Mouse (Mus musculus) heart, adult 2 months (tissue): ENCODE measurements around the gene S100a2. TPM values are rescaled to one million over a fixed set of nuclear protein-coding genes. Genes with fewer than 3 reads are reported as not detected.

Source experiments
- DNase-seq, 2 experiments: peaks; one replicate each; pipeline ENCODE4 v3.0.0; 2021
- H3K27ac ChIP-seq: fragments of 200-600 bp; 2 replicates; pipeline ENCODE4 v1.8.1; 2022
- H3K27me3 ChIP-seq: fragments of 200-500 bp; 2 replicates; pipeline ENCODE4 v1.6.1; 2012; ENCODE audit warnings: mild to moderate bottlenecking, low read length, inconsistent platforms, mixed read lengths; ENCODE audit not compliant: control insufficient read depth, insufficient read depth
- H3K36me3 ChIP-seq: fragments of 200-500 bp; 2 replicates; pipeline ENCODE4 v1.6.1; 2012; ENCODE audit warnings: low read length, inconsistent platforms; ENCODE audit not compliant: control insufficient read depth, insufficient read depth
- H3K4me1 ChIP-seq: fragments of 200-500 bp; 2 replicates; pipeline ENCODE4 v1.6.1; 2011; ENCODE audit warnings: low read length; ENCODE audit not compliant: control insufficient read depth, insufficient read depth
- H3K4me3 ChIP-seq: fragments of 200-600 bp; 2 replicates; pipeline ENCODE4 v1.8.1; 2022
- H3K79me2 ChIP-seq: fragments of 200-500 bp; replicated peaks from 2 replicates; pipeline ENCODE4 v1.6.1; 2012; ENCODE audit warnings: mild to moderate bottlenecking, inconsistent platforms, low read length, moderate library complexity, mixed read lengths; ENCODE audit not compliant: control insufficient read depth, insufficient read depth
- H3K9ac ChIP-seq: fragments of 200-500 bp; 2 replicates; pipeline ENCODE4 v1.6.1; 2012; ENCODE audit warnings: low read depth, mild to moderate bottlenecking, control low read depth, inconsistent platforms, low read length, mixed read lengths
- CTCF ChIP-seq: fragments of 200-600 bp; IDR thresholded peaks from 2 replicates; pipeline ENCODE4 v1.8.1; 2022; ENCODE audit warnings: antibody characterized with exemption, mild to moderate bottlenecking, moderate library complexity
- EP300 ChIP-seq: fragments of 200-500 bp; IDR thresholded peaks from 2 replicates; pipeline ENCODE4 v1.6.1; 2011; ENCODE audit warnings: low read depth, low read length, control low read depth; ENCODE audit not compliant: insufficient read depth
- POLR2A ChIP-seq: fragments of 200-500 bp; IDR thresholded peaks from 2 replicates; pipeline ENCODE4 v1.6.1; 2011; ENCODE audit warnings: mild to moderate bottlenecking, low read depth, low read length, control low read depth; ENCODE audit not compliant: insufficient read depth
- WGBS: fragments of 180-500 bp; shearing (Covaris S2); methylation state at CpG from one replicate; pipeline ENCODE4 v1.1.7; 2018; 5-methylcytosine and 5-hydroxymethylcytosine counted together
- intact Hi-C: fragments of 180-260 bp; cut with DNase I; formaldehyde crosslinking; loops from one replicate; pipeline ENCODE4 v1.15.1; 2025
- polyA plus RNA-seq: library from polyadenylated mRNA; depleted of rRNA; stranded (reverse); fragments of >200 nt; gene quantifications from 2 replicates; pipeline ENCODE4 v1.2.3, GENCODE M21; 2012
- total RNA-seq, 2 experiments: library from RNA; stranded (reverse); gene quantifications; 2 replicates each; pipeline ENCODE4 v1.2.3; 2021

The S100a2 gene
- total and polyA plus RNA-seq, 3 experiments, result not detected

- H3K27me3 ChIP-seq, result no peaks in the 10 kb centered on the region
- peaks cover 3% of the 10 kb centered on the region; the same call in 1 of the 2 replicates for H3K4me1 ChIP-seq
- peak overlapping the region; percentile 64 for H3K27ac ChIP-seq
- H3K36me3 ChIP-seq, result no peaks in the 10 kb centered on the region
- TF ChIP-seq EP300, result no peak
- TF ChIP-seq CTCF, result no peak
- no peak for TF ChIP-seq POLR2A
- H3K4me3 ChIP-seq, result peak overlapping the region; percentile 47
- 69% methylated on average over 6 of the region's 6 CpGs for WGBS
- peak overlapping the region; percentile 41 for H3K9ac ChIP-seq
- no peaks in the 10 kb centered on the region for H3K79me2 ChIP-seq
- DNase-seq, result no peak
- intact Hi-C loops, result loop anchor here (10.0 kb wide), 1 partner anchor 199 kb away; no protein-coding TSS in a partner anchor
Observed at GRCm38 (mm10) chr3:90614148-90614530, 24.1 kb downstream of the S100a2 start.

DNA sequence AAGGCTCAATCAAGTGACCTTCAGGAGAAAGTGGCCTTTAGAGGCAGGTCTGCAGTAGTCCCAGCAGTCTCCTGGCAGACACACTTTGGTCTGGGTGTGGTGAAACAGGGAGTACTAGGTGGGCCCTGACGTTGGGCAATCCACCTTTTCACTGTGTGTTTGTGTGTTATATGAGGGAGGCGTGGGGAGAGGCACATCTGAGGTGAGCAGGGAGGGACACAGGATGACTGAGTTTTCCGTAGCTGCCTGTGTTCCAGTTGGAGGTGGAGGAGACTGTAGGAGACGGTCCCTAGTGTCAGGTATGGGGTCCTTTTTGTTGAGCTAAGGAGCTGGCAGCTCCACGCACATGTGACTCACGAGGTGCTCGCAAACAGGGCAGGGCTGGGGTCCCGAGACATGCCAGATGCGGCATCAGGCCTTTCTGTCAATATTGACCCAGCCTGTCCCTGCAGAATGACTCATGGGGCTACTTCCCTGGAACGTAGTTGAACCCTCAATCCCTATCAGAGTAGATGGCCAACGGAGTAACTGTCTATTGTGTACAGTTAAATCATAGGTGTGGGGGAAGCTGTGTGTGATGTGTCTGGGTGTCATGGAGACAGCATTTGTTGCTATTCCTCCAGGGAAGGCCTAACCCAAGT is 24.7 kb downstream of the S100a2 start:
- Histone ChIP-seq H3K27ac (peak overlapping the region; percentile 64), H3K4me3 (peak overlapping the region; percentile 5), H3K9ac (peak overlapping the region; percentile 10)

GRCm38 (mm10) chr3:90615415-90615814 is 25.4 kb downstream of the S100a2 start:
- H3K27me3 ChIP-seq, result no peaks in the 10 kb centered on the region
- no peaks in the 10 kb centered on the region for H3K79me2 ChIP-seq
- intact Hi-C loops, result loop anchor here (1.0 to 10.0 kb wide), 3 partner anchors 30 to 201 kb away; partner anchors contain the start of gene Snapin
- H3K4me3 ChIP-seq, result peak overlapping the region; percentile 5
- H3K4me1 ChIP-seq, result peaks cover 3% of the 10 kb centered on the region; the same call in 1 of the 2 replicates
- H3K36me3 ChIP-seq, result no peaks in the 10 kb centered on the region
- DNase-seq, result peak; percentile 77 to 83
- H3K9ac ChIP-seq, result no peak overlapping the region
- no peak for TF ChIP-seq POLR2A
- TF ChIP-seq EP300, result peak; percentile 83; the same call in 1 of the 2 replicates
- TF ChIP-seq CTCF, result peak; percentile 82
- WGBS, result 3% methylated on average over 7 of the region's 7 CpGs
- H3K27ac ChIP-seq, result peak overlapping the region; percentile 64

More for the DNA sequence above, 24.7 kb downstream of the S100a2 start:
- WGBS, result 68% methylated on average over 11 of the region's 11 CpGs
- no peak for DNase-seq
- Histone ChIP-seq H3K4me1 (peaks cover 3% of the 10 kb centered on the region; the same call in 1 of the 2 replicates), H3K36me3 (no peaks in the 10 kb centered on the region), H3K27me3 (no peaks in the 10 kb centered on the region), H3K79me2 (no peaks in the 10 kb centered on the region)
- intact Hi-C loops, result loop anchor here (1.0 to 10.0 kb wide), 3 partner anchors 29 to 200 kb away; partner anchors contain the start of gene Snapin
- TF ChIP-seq EP300 (no peak), POLR2A (no peak), CTCF (no peak)

DNA sequence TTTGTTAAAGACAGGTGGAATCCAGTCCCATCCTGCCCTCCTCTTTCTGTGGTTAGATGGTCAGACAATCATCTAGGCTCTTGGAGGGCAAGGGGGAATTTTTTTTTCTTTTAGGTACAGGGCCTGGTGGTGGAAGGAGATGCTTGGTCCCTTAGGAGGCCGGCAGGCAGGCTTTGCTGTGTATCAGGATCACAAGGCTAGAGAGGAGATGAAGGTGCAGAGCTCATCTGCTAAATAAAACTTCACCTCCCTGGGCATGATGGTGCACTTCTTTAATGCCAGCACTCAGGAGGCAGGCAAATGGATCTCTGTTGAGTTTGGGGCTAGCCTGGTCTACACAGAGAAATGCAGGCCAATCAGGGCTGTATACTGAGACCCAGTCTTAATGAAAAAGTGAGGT is 25.9 kb downstream of the S100a2 start:
- Histone ChIP-seq H3K27ac (no peak overlapping the region), H3K4me1 (peaks cover 3% of the 10 kb centered on the region; the same call in 1 of the 2 replicates), H3K27me3 (no peaks in the 10 kb centered on the region), H3K36me3 (no peaks in the 10 kb centered on the region), H3K9ac (no peak overlapping the region), H3K79me2 (no peaks in the 10 kb centered on the region), H3K4me3 (no peak overlapping the region)
- intact Hi-C loops, result loop anchor here (1.0 to 10.0 kb wide), 4 partner anchors 31 to 201 kb away; partner anchors contain the start of gene Snapin
- WGBS, result 38% methylated on average over 1 of the region's 1 CpGs
- no peak for TF ChIP-seq CTCF
- TF ChIP-seq EP300, result no peak
- no peak for TF ChIP-seq POLR2A
- DNase-seq, result no peak

GRCm38 (mm10) chr3:90617586-90617985 is 27.5 kb downstream of the S100a2 start:
- intact Hi-C loops, result loop anchor here (10.0 kb wide), 1 partner anchor 203 kb away; no protein-coding TSS in a partner anchor
- WGBS, result 14% methylated on average over 1 of the region's 1 CpGs
- Histone ChIP-seq H3K36me3 (no peaks in the 10 kb centered on the region), H3K4me1 (peaks cover 2% of the 10 kb centered on the region; the same call in 1 of the 2 replicates), H3K27me3 (no peaks in the 10 kb centered on the region), H3K4me3 (no peak overlapping the region), H3K9ac (no peak overlapping the region), H3K27ac (no peak overlapping the region), H3K79me2 (no peaks in the 10 kb centered on the region)
- TF ChIP-seq CTCF (peak; percentile 53), POLR2A (no peak), EP300 (no peak)
- DNase-seq, result no peak

GRCm38 (mm10) chr3:90621552-90621951 is 31.5 kb downstream of the S100a2 start:
- no peaks in the 10 kb centered on the region for H3K27me3 ChIP-seq
- H3K9ac ChIP-seq, result no peak overlapping the region
- 42% methylated on average over 7 of the region's 7 CpGs for WGBS
- no peak for TF ChIP-seq CTCF
- no peak for TF ChIP-seq POLR2A
- no peak for TF ChIP-seq EP300
- peaks cover 2% of the 10 kb centered on the region for H3K4me1 ChIP-seq
- no peaks in the 10 kb centered on the region for H3K36me3 ChIP-seq
- no peak for DNase-seq
- no peak overlapping the region for H3K4me3 ChIP-seq
- H3K27ac ChIP-seq, result no peak overlapping the region
- H3K79me2 ChIP-seq, result no peaks in the 10 kb centered on the region
- intact Hi-C loops, result no loop called here
